Mouse (Mus musculus) ES-Bruce4 (cell line): ENCODE measurements at regions not wholly inside any gene's neighbourhood (a gene's known extent, or its start where the extent isn't known, plus 50 kb on each side); places are given as distances from the start of the nearest gene placed in this dataset.
A peak's percentile ranks its signal among the peaks of the same experiment; 100 is the strongest.

Experiments
- H3K27ac ChIP-seq: 2 replicates; pipeline ENCODE4 v1.5.1; 2012; ENCODE audit warnings: low read length, inconsistent platforms; ENCODE audit not compliant: insufficient read depth
- H3K27me3 ChIP-seq: 2 replicates; pipeline ENCODE4 v1.6.1; 2012; ENCODE audit warnings: mild to moderate bottlenecking, low read length, inconsistent platforms; ENCODE audit not compliant: control insufficient read depth, poor library complexity, insufficient read depth, severe bottlenecking
- H3K36me3 ChIP-seq: 2 replicates; pipeline ENCODE4 v1.6.1; 2012; ENCODE audit warnings: inconsistent platforms, mild to moderate bottlenecking, low read length, moderate library complexity; ENCODE audit not compliant: control insufficient read depth, poor library complexity, insufficient read depth, severe bottlenecking
- H3K4me1 ChIP-seq: one replicate; pipeline ENCODE4 v1.8.1; 2011; ENCODE audit warnings: low read length; ENCODE audit not compliant: control insufficient read depth, insufficient read depth
- H3K4me3 ChIP-seq: 2 replicates; pipeline ENCODE4 v1.5.1; 2011; ENCODE audit warnings: low read depth, mild to moderate bottlenecking, low read length
- H3K9ac ChIP-seq: 2 replicates; pipeline ENCODE4 v1.6.1; 2012; ENCODE audit warnings: low read depth, mild to moderate bottlenecking, inconsistent platforms; ENCODE audit not compliant: poor library complexity, severe bottlenecking
- H3K9me3 ChIP-seq: replicated peaks from 2 replicates; pipeline ENCODE4 v1.6.1; 2012; ENCODE audit warnings: mild to moderate bottlenecking, low read length, inconsistent platforms; ENCODE audit not compliant: control insufficient read depth, poor library complexity, insufficient read depth, severe bottlenecking
- CTCF ChIP-seq: IDR thresholded peaks from one replicate; pipeline ENCODE4 v1.8.1; 2011; ENCODE audit warnings: low read depth, low read length
- EP300 ChIP-seq: IDR thresholded peaks from 2 replicates; pipeline ENCODE4 v1.6.1; 2011; ENCODE audit warnings: low read depth, low read length; ENCODE audit not compliant: insufficient read depth
- POLR2A ChIP-seq: IDR thresholded peaks from one replicate; pipeline ENCODE4 v1.8.1; 2011; ENCODE audit warnings: low read length; ENCODE audit not compliant: insufficient read depth

DNA sequence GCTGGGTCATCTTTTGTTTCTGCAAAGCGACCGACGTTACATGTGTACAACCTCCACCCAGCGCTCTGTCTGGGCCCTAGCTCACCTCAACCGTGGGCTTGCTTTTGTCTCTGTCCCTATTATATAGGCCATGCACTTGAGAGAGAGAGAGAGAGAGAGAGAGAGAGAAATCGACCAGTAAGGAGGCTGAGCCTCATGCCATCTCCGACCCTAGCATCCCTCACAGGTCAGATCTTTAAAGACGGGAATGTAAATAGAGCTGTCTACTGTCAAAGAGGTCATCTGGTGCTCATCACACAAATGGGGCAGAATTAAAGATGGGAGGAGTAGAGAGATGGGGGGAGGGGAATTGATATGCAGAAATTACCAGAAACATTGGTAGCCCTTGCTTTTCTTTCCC lies 66.0 kb upstream of the Tanc2 start:
- H3K27me3 ChIP-seq, result no peaks in the 10 kb centered on the region
- H3K36me3 ChIP-seq, result no peaks in the 10 kb centered on the region
- TF ChIP-seq POLR2A (no peak), EP300 (no peak), CTCF (no peak)
- H3K9ac ChIP-seq, result no peak overlapping the region
- H3K4me3 ChIP-seq, result no peak overlapping the region
- no peaks in the 10 kb centered on the region for H3K9me3 ChIP-seq
- H3K27ac ChIP-seq, result no peak overlapping the region
- H3K4me1 ChIP-seq, result peaks cover 1% of the 10 kb centered on the region

- Histone ChIP-seq H3K27me3 (no peaks in the 10 kb centered on the region), H3K27ac (no peak overlapping the region), H3K9ac (no peak overlapping the region), H3K36me3 (no peaks in the 10 kb centered on the region), H3K4me3 (no peak overlapping the region), H3K4me1 (peaks cover 1% of the 10 kb centered on the region), H3K9me3 (no peaks in the 10 kb centered on the region)
- no peak for TF ChIP-seq EP300
- TF ChIP-seq POLR2A, result no peak
- TF ChIP-seq CTCF, result no peak
Measured at GRCm38 (mm10) chr11:105520398-105520797, 63.9 kb upstream of the March10 start.

DNA sequence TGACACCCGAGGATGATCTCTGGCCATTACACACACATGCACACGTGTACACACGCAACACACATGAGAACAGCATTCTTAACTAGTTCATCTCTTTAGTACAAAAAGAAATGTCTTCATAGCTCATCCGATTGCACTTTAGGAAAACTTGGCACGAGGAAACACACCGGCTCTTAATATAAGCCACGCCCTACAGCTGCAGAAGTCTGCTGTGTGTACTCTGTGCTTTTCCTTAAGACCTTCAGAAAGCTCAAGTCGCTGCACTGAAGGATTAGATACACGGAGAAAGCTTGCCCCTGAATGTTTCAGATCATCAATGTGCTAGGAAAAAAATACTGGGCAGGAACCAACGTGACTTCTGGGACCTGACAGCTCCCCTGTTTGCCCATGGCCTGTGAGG lies 56.7 kb upstream of the March10 start:
- TF ChIP-seq POLR2A (no peak), EP300 (no peak), CTCF (no peak)
- no peak overlapping the region for H3K4me3 ChIP-seq
- H3K27ac ChIP-seq, result no peak overlapping the region

GRCm38 (mm10) chr11:105510626-105511025 lies 54.1 kb upstream of the March10 start:
- no peaks in the 10 kb centered on the region for H3K4me1 ChIP-seq
- H3K9ac ChIP-seq, result no peak overlapping the region
- H3K9me3 ChIP-seq, result no peaks in the 10 kb centered on the region
- no peak overlapping the region for H3K27ac ChIP-seq
- H3K27me3 ChIP-seq, result no peaks in the 10 kb centered on the region
- TF ChIP-seq EP300 (no peak), POLR2A (no peak)
- H3K36me3 ChIP-seq, result no peaks in the 10 kb centered on the region
- no peak overlapping the region for H3K4me3 ChIP-seq

More for the DNA sequence above, 56.7 kb upstream of the March10 start:
- H3K9ac ChIP-seq, result no peak overlapping the region
- no peaks in the 10 kb centered on the region for H3K9me3 ChIP-seq
- H3K27me3 ChIP-seq, result no peaks in the 10 kb centered on the region
- H3K36me3 ChIP-seq, result no peaks in the 10 kb centered on the region
- H3K4me1 ChIP-seq, result no peaks in the 10 kb centered on the region

- Histone ChIP-seq H3K4me1 (no peaks in the 10 kb centered on the region), H3K4me3 (no peak overlapping the region), H3K27ac (peak overlapping the region; percentile 25; the same call in 1 of the 2 replicates), H3K9ac (no peak overlapping the region), H3K9me3 (no peaks in the 10 kb centered on the region), H3K36me3 (no peaks in the 10 kb centered on the region), H3K27me3 (no peaks in the 10 kb centered on the region)
- no peak for TF ChIP-seq POLR2A
- TF ChIP-seq EP300, result no peak
- no peak for TF ChIP-seq CTCF
Measured at GRCm38 (mm10) chr11:105510056-105510455, 53.5 kb upstream of the March10 start.

GRCm38 (mm10) chr11:105508660-105509038 lies 52.1 kb upstream of the March10 start:
- no peak overlapping the region for H3K27ac ChIP-seq
- no peaks in the 10 kb centered on the region for H3K9me3 ChIP-seq
- H3K36me3 ChIP-seq, result no peaks in the 10 kb centered on the region
- H3K27me3 ChIP-seq, result no peaks in the 10 kb centered on the region
- no peak for TF ChIP-seq POLR2A
- TF ChIP-seq EP300, result no peak
- no peak for TF ChIP-seq CTCF
- H3K9ac ChIP-seq, result no peak overlapping the region
- no peak overlapping the region for H3K4me3 ChIP-seq
- H3K4me1 ChIP-seq, result no peaks in the 10 kb centered on the region
